Mouse (Mus musculus) erythroblast, embryonic 14.5 days (primary cell): ENCODE data around the gene Iqce. TPM values are rescaled to one million over a fixed set of nuclear protein-coding genes. Genes with fewer than 3 reads are reported as not detected.
A peak's percentile ranks its signal among the peaks of the same experiment; 100 is the strongest.

Experiments used
- H3K27me3 ChIP-seq: 2 replicates; pipeline ENCODE4 v1.6.1; 2012; ENCODE audit warnings: inconsistent platforms; ENCODE audit not compliant: control insufficient read depth
- H3K36me3 ChIP-seq: 2 replicates; pipeline ENCODE4 v1.6.1; 2012; ENCODE audit warnings: mild to moderate bottlenecking, inconsistent platforms; ENCODE audit not compliant: control insufficient read depth
- H3K4me1 ChIP-seq: 2 replicates; pipeline ENCODE4 v1.6.1; 2012; ENCODE audit warnings: inconsistent platforms; ENCODE audit not compliant: control insufficient read depth
- H3K4me3 ChIP-seq: replicated peaks from 2 replicates; pipeline ENCODE3; 2012; ENCODE audit warnings: moderate library complexity, mild to moderate bottlenecking, inconsistent platforms
- H3K9me3 ChIP-seq: 2 replicates; pipeline ENCODE4 v1.6.1; 2012; ENCODE audit warnings: low read length, inconsistent platforms, mixed read lengths; ENCODE audit not compliant: control insufficient read depth
- GATA1 ChIP-seq: IDR thresholded peaks from 2 replicates; pipeline ENCODE4 v1.6.1; 2012; ENCODE audit warnings: low read length, inconsistent platforms, mixed read lengths
- TAL1 ChIP-seq: IDR thresholded peaks from 3 replicates; pipeline ENCODE4 v1.6.1; 2012; ENCODE audit warnings: low read length, inconsistent platforms, mixed read lengths
- polyA plus RNA-seq: library from polyadenylated mRNA; stranded (reverse); fragments of >175 nt; gene quantifications from 2 replicates; pipeline ENCODE4 v1.2.3, GENCODE M21; 2012

Gene Iqce
- polyA plus RNA-seq, 1 experiment = 0.16 TPM

DNA sequence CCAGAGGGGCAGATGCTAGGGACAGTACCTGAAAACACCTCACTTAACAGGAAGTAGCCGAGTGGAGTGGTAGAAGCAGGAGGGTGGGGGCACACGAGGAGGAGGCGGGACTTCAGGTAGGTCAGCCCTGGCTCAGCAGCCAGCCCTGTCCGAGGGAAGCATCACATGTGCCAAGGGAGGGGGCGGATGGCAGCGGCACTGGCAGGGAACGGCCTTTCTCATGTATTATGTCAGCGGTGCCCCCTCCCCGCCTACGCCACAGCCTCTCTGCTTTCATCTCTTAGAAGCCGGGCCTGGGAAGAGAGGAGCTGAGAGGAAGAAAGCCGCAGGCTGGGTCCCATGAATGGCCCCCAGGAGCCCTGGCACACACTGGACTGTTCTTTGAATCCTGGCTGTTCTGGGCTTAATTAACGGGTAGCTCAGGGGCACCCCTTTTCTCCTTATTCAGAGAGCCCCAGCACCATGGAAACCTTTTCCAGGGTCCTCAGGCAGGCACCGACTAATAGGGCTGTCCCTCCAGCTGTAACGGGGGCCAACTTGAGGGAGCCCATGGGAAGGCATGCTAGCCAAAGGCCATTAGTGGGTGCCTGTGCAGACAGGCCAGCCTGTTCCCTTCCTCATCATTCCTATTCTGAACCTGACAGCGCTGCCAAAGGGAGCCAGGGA is 42.4 kb downstream of the Iqce start:
- Histone ChIP-seq H3K4me3 (no peak overlapping the region), H3K4me1 (peaks cover 8% of the 10 kb centered on the region), H3K36me3 (no peaks in the 10 kb centered on the region), H3K9me3 (no peaks in the 10 kb centered on the region), H3K27me3 (peaks cover 5% of the 10 kb centered on the region; the same call in 1 of the 2 replicates)
- TF ChIP-seq GATA1 = no peak
- TF ChIP-seq TAL1 = no peak

DNA sequence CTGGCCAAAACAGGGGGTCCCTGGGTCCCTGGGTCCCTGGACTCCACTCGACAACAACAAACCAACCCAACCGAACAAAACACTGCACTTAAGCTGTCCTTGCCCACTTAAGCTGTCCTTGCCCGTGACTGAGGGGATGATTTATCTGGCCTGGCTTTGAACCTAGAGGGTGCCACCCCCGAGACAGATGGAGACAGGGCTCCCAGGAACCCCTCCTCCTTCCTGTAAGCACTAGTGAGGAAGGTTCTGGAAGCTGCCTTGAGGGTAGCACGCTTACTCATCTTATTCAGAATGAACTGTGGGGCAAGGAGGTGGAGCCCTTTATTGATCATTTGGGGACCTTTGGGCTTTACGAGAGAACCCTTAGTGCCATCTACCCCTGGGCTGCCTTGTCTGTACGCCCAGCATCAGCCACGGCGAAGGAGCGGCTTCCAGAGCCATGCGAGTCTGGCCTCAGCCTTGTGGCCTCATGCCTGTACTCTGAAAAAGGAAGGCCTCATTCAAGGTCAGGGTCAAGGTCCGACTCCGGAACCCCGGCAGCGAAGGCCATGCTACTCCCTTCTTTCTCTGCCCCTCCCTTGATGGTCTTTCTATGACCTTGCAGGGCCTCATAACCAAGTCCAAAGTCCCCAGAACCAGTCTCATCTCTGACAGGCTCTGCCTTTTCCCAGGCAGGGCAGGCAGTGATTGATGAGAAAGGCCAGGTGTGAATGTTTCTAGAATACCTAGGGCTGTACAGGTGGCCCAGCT is 47.9 kb downstream of the Iqce start:
- TF ChIP-seq GATA1 = no peak
- no peak for TF ChIP-seq TAL1
- no peaks in the 10 kb centered on the region for H3K9me3 ChIP-seq
- H3K4me3 ChIP-seq = no peak overlapping the region
- H3K4me1 ChIP-seq = peaks cover 20% of the 10 kb centered on the region
- H3K36me3 ChIP-seq = no peaks in the 10 kb centered on the region
- peaks cover 7% of the 10 kb centered on the region for H3K27me3 ChIP-seq

DNA sequence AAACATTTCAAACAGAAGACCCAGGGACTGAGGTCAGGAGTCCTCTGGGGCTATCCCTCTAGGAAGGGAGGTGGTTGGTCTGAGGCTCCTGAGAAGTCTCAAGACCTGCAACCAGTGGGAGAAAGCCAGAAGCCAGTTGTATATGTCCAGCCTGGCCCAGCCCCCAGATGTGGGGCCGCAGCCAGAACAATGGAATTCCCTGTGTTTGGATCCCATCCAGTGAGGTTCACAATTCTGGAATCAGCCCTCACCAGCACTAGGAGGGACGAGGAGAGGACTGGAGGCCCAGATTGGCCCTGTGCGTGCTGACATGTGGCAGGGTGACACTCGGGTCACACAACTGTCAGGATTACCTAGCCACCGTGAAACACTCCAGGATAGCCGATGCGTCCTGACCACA is 49.6 kb downstream of the Iqce start:
- Histone ChIP-seq H3K4me3 (no peak overlapping the region), H3K36me3 (no peaks in the 10 kb centered on the region), H3K4me1 (peaks cover 34% of the 10 kb centered on the region), H3K27me3 (peaks cover 7% of the 10 kb centered on the region), H3K9me3 (no peaks in the 10 kb centered on the region)
- TF ChIP-seq TAL1 (no peak), GATA1 (no peak)

DNA sequence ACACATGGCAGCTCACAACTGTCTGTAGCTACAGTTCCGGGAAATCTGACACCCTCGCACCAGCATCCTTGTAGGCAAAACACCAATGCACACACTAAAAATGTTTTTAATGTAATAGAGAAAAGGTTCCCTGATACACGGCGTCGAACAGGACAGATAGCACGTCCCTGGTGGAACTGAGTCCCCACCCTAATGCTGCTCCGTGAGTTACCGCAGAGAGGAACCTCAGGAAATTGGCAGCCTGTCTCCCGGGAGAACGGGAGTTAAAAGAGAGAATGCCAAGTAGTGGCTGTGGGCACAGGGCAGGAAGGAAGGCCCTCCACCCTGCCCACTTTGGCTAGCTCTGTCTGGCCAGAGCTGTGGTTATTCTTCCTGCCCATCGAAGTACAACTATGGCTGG is 50.9 kb downstream of the Iqce start:
- Histone ChIP-seq H3K4me3 (no peak overlapping the region), H3K27me3 (peaks cover 7% of the 10 kb centered on the region), H3K9me3 (no peaks in the 10 kb centered on the region), H3K4me1 (peaks cover 48% of the 10 kb centered on the region), H3K36me3 (peaks cover 9% of the 10 kb centered on the region)
- TF ChIP-seq GATA1 (no peak), TAL1 (no peak)

DNA sequence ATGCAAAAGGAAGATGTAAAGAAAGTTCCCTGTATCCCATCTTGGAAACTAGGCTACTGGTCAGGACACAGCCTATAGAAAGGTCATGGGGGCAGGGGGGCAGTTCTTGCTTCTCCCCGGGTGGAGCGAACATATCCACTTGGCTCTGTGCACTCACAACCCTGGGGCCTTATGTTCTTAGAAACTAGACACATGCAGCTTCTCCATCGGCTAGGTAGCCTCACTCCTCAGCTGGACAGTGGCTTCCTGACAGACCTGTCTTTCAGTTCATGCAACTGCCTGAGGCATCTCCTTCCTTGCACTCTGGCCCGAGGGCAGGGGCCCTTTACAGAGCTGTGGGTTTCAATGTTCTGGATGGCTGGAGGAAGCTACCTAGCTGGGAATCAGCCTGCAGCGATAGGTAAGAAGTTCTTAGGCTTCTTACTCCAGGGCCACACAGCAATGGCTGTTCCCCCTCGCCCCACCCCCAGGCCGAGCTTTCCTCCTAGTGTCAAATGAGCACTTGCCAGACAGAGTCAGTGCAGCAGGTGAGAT is 52.2 kb downstream of the Iqce start:
- Histone ChIP-seq H3K4me3 (peak overlapping the region; percentile 81), H3K36me3 (peaks cover 13% of the 10 kb centered on the region), H3K4me1 (peaks cover 60% of the 10 kb centered on the region), H3K9me3 (no peaks in the 10 kb centered on the region), H3K27me3 (peaks cover 7% of the 10 kb centered on the region)
- no peak for TF ChIP-seq TAL1
- TF ChIP-seq GATA1 = no peak

DNA sequence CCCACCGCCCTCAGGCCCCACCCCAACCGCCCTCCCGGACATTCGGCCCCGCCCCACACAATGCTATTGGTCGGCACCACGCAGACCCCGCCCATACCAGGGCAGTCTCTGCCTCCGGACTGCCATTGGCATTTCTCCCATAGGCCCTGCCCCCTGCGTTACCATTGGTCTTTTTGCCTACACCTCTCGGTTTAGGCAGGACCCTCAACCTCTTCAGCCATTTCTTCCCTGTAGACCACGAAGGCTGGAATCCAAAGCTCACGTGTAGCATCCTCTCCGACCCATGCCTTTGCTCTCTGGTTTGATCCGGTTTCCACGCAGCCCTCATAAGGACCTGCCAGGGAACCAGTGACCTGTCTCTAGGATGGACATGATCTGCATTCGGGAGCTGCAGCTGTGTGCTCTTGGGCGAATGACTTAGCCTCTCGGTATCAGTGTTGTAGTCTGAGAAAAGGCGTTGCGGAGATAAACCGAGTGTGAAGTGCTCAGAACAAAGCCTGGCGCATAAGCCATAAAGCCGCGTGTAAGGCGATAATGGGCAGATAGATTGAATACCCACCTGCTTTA is 53.0 kb downstream of the Iqce start:
- Histone ChIP-seq H3K4me1 (peaks cover 68% of the 10 kb centered on the region), H3K9me3 (no peaks in the 10 kb centered on the region), H3K4me3 (peak overlapping the region; percentile 81), H3K36me3 (peaks cover 16% of the 10 kb centered on the region), H3K27me3 (peaks cover 7% of the 10 kb centered on the region)
- TF ChIP-seq GATA1 (peak; percentile 26; the same call in 1 of the 2 replicates), TAL1 (no peak)

DNA sequence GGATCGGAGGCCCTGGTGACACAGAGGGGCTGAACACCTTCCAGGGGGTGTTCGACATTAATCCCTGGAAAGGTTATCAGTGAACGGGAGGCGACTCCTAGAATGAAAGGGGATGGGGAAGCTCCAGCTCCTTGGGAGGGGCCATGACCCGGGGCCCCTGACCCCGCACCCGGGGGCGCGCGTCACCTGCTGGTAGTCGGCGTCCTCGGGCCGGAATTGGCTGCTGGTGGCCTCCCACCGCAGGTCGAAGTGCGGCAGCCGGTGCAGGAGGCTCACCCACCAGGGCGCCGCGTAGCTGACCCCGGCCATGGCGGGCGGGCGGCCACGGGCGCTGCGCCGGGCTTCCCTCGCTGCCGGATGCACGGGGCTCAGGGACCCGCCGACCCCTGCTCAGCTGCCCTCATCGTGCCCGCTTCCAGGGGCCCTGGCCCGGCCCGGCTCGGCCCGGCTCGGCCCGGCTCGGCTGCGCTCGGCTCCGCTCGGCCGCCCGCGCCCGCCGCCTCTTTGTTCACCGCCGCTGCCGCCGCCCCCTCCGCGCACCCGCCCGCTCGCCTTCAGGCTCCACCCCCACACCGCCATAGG is 53.6 kb downstream of the Iqce start, which contains the start of gene Ttyh3:
Gene Ttyh3 (minus strand): TSS at position 513 of the 582 bp plus-strand sequence.
- peaks cover 7% of the 10 kb centered on the region for H3K27me3 ChIP-seq
- TF ChIP-seq GATA1 = no peak
- TF ChIP-seq TAL1 = no peak
- H3K9me3 ChIP-seq = no peaks in the 10 kb centered on the region
- peaks cover 21% of the 10 kb centered on the region for H3K36me3 ChIP-seq
- H3K4me3 ChIP-seq = peak within 1 kb of the TSS; percentile 81
- H3K4me1 ChIP-seq = peaks cover 74% of the 10 kb centered on the region

DNA sequence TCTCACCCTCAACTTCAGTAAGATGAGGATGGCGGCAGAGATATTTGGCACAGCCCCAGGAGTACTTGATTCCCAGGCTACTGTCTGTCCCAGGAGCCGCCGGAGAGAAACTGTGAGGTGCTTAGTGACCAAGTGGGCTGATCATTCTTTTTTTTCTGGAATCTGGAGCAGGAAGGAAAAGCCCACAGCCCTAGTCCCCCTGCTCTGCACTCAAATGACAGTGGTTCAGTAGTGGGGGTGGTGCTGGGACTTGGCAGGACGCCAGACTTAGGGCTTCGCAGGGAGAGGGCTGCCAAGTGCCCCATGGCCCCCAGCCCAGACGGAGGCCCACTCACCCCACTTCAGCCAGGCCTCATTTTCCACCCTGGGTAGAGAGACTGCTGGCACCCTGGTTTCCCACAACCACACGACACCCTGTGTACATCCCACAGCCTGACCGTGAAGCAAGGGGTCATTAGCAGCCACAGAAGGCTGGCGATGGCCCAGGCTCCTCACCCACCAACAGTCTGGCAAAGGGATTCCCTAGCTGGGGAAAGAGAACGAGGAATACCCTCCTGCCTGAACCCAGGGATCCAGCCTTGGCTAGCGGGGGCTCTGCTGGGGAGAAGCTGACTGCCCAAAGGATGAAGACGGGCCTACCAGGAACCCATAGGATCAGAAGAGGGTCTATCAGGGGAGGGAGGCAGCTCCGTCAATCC is 54.2 kb downstream of the Iqce start:
- Histone ChIP-seq H3K9me3 (no peaks in the 10 kb centered on the region), H3K4me1 (peaks cover 80% of the 10 kb centered on the region), H3K4me3 (peak overlapping the region; percentile 81), H3K27me3 (peaks cover 7% of the 10 kb centered on the region), H3K36me3 (peaks cover 26% of the 10 kb centered on the region)
- TF ChIP-seq TAL1 = no peak
- TF ChIP-seq GATA1 = no peak
